Mouse (Mus musculus) liver, postnatal 0 days (tissue): ENCODE measurements around the gene BC049762. TPM values are rescaled to one million over a fixed set of nuclear protein-coding genes. Genes with fewer than 3 reads are reported as not detected.

Experiments
- ATAC-seq: fragments of 200-750 bp; cut with Nextera tagmentation; 2 replicates; pipeline ENCODE4 v1.8.0; 2017; ENCODE audit warnings: mild to moderate bottlenecking, moderate library complexity
- DNase-seq: peaks from one replicate; pipeline ENCODE4 v3.0.0-alpha.2; 2016
- H3K27ac ChIP-seq: fragments of 300-500 bp; sonication (generic); 2 replicates; pipeline ENCODE4 v1.5.1; 2014; ENCODE audit warnings: antibody characterized with exemption, moderate library complexity, mild to moderate bottlenecking, low read depth
- H3K27me3 ChIP-seq: fragments of 300-500 bp; sonication (generic); 2 replicates; pipeline ENCODE4 v1.6.1; 2014; ENCODE audit warnings: low read length, control low read depth, mixed read lengths; ENCODE audit not compliant: insufficient read depth
- H3K36me3 ChIP-seq: fragments of 300-500 bp; sonication (generic); replicated peaks from 2 replicates; pipeline ENCODE4 v1.6.1; 2014; ENCODE audit warnings: mild to moderate bottlenecking, control low read depth, low read length, moderate library complexity, mixed read lengths; ENCODE audit not compliant: insufficient read depth
- H3K4me1 ChIP-seq: fragments of 300-500 bp; sonication (generic); 2 replicates; pipeline ENCODE4 v1.6.1; 2014; ENCODE audit warnings: antibody characterized with exemption, mild to moderate bottlenecking, control low read depth; ENCODE audit not compliant: insufficient read depth
- H3K4me2 ChIP-seq: fragments of 300-500 bp; sonication (generic); 2 replicates; pipeline ENCODE4 v1.6.1; 2014; ENCODE audit warnings: low read depth, mild to moderate bottlenecking, low read length, moderate library complexity, mixed read lengths
- H3K4me3 ChIP-seq: fragments of 300-500 bp; sonication (generic); 2 replicates; pipeline ENCODE4 v1.5.1; 2014; ENCODE audit warnings: low read depth, low read length
- H3K9ac ChIP-seq: fragments of 300-500 bp; sonication (generic); replicated peaks from 2 replicates; pipeline ENCODE4 v1.6.1; 2014; ENCODE audit warnings: mild to moderate bottlenecking, moderate library complexity
- H3K9me3 ChIP-seq: fragments of 300-500 bp; sonication (generic); 2 replicates; pipeline ENCODE4 v1.6.1; 2016; ENCODE audit warnings: mild to moderate bottlenecking, control low read depth, low read length, mixed read lengths
- CTCF ChIP-seq: sonication (generic); IDR thresholded peaks from 2 replicates; pipeline ENCODE4 v1.5.1; 2016; ENCODE audit warnings: antibody characterized with exemption, low read depth
- EP300 ChIP-seq: IDR thresholded peaks from 2 replicates; pipeline ENCODE4 v1.6.1; 2016; ENCODE audit warnings: antibody characterized with exemption, low read depth, mild to moderate bottlenecking
- WGBS: fragments of 180-500 bp; shearing (Covaris S2); extraction: QIAGEN DNeasy Blood & Tissue Kit; methylation state at CpG from one replicate; pipeline ENCODE4 v1.1.7; 2014; ENCODE audit not compliant: insufficient replicate concordance; 5-methylcytosine and 5-hydroxymethylcytosine counted together
- polyA plus RNA-seq: library from polyadenylated mRNA; unstranded; fragments of >200 nt; fragmentation: Nextera tagmentation; extraction: Ambion mirVana; gene quantifications from 2 replicates; pipeline ENCODE4 v1.2.1, GENCODE M21; 2015

The BC049762 gene
- polyA plus RNA-seq, 1 experiment from 2014 or later = 0.48 TPM

GRCm38 (mm10) chr11:51295742-51296141 lies 32.9 kb upstream of the BC049762 start:
- H3K4me1 ChIP-seq = no peaks in the 10 kb centered on the region

GRCm38 (mm10) chr11:51293956-51294530 lies 31.2 kb upstream of the BC049762 start:
- Histone ChIP-seq H3K9ac (no peak overlapping the region), H3K4me3 (no peak overlapping the region), H3K9me3 (no peaks in the 10 kb centered on the region; the same call in 1 of the 2 replicates), H3K4me2 (no peak overlapping the region), H3K27ac (no peak overlapping the region), H3K27me3 (peaks cover 21% of the 10 kb centered on the region), H3K4me1 (0 out of 2 replicates have a peak, but pooled peaks cover 3% of the 10 kb centered on the region), H3K36me3 (no peaks in the 10 kb centered on the region)
- WGBS = 58% methylated on average over 2 of the region's 2 CpGs
- TF ChIP-seq EP300 = no peak
- no peak for TF ChIP-seq CTCF
- ATAC-seq (no peak), DNase-seq (no peak)

More at GRCm38 (mm10) chr11:51295742-51296141, 32.9 kb upstream of the BC049762 start:
- H3K9me3 ChIP-seq = no peaks in the 10 kb centered on the region; the same call in 1 of the 2 replicates
- H3K9ac ChIP-seq = no peak overlapping the region
- H3K36me3 ChIP-seq = no peaks in the 10 kb centered on the region
- no peak overlapping the region for H3K4me2 ChIP-seq
- WGBS = 55% methylated on average over 3 of the region's 3 CpGs
- no peak overlapping the region for H3K27ac ChIP-seq
- H3K4me3 ChIP-seq = no peak overlapping the region
- TF ChIP-seq EP300 (no peak), CTCF (no peak)
- DNase-seq (no peak), ATAC-seq (no peak)
- H3K27me3 ChIP-seq = peaks cover 11% of the 10 kb centered on the region

- H3K4me3 ChIP-seq = peak overlapping the region; percentile 59
- no peak overlapping the region for H3K27ac ChIP-seq
- no peaks in the 10 kb centered on the region for H3K9me3 ChIP-seq
- WGBS = 5% methylated on average over 45 of the region's 74 CpGs
- 0 out of 2 replicates have a peak, but pooled peaks cover 3% of the 10 kb centered on the region for H3K4me1 ChIP-seq
- DNase-seq (peak; percentile 47), ATAC-seq (peak; percentile 63)
- TF ChIP-seq EP300 (no peak), CTCF (0 out of 2 replicates have a peak, but pooled peaks have one; percentile 23)
- peak overlapping the region; percentile 87 for H3K4me2 ChIP-seq
- H3K27me3 ChIP-seq = peaks cover 21% of the 10 kb centered on the region
- H3K9ac ChIP-seq = peak overlapping the region; percentile 54
- H3K36me3 ChIP-seq = no peaks in the 10 kb centered on the region
These were observed 27.5 kb upstream of the BC049762 start for GRCm38 (mm10) chr11:51290066-51290955.

- Histone ChIP-seq H3K4me1 (0 out of 2 replicates have a peak, but pooled peaks cover 3% of the 10 kb centered on the region), H3K4me2 (peak within 1 kb of the TSS; percentile 87), H3K36me3 (no peaks in the 10 kb centered on the region; the same call in 1 of the 2 replicates), H3K27me3 (peaks cover 21% of the 10 kb centered on the region), H3K9me3 (no peaks in the 10 kb centered on the region), H3K4me3 (peak within 1 kb of the TSS; percentile 59), H3K9ac (peak within 1 kb of the TSS; percentile 54), H3K27ac (no peak within 1 kb of the TSS)
- under 1% methylated on average over 31 of the region's 38 CpGs for WGBS
- ATAC-seq = peak; percentile 78
- peak; percentile 77 for DNase-seq
- TF ChIP-seq CTCF (peak; percentile 80), EP300 (no peak)
These were observed 26.8 kb upstream of the BC049762 start, which contains the start of gene Col23a1 for GRCm38 (mm10) chr11:51289564-51290041. TSS of gene Col23a1 (plus strand) at chr11:51289920.

GRCm38 (mm10) chr11:51274418-51274817 lies 11.6 kb upstream of the BC049762 start:
- no peak overlapping the region for H3K4me3 ChIP-seq
- TF ChIP-seq CTCF = no peak
- no peak for TF ChIP-seq EP300
- no peak overlapping the region for H3K27ac ChIP-seq
- WGBS = 82% methylated on average over 1 of the region's 1 CpGs
- no peak for DNase-seq
- H3K9me3 ChIP-seq = no peaks in the 10 kb centered on the region
- H3K4me1 ChIP-seq = no peaks in the 10 kb centered on the region
- H3K4me2 ChIP-seq = no peak overlapping the region
- H3K27me3 ChIP-seq = no peaks in the 10 kb centered on the region
- no peak for ATAC-seq
- H3K9ac ChIP-seq = no peak overlapping the region
- H3K36me3 ChIP-seq = peaks cover 76% of the 10 kb centered on the region

- Histone ChIP-seq H3K36me3 (peaks cover 31% of the 10 kb centered on the region), H3K9ac (no peak overlapping the region), H3K27me3 (no peaks in the 10 kb centered on the region), H3K4me3 (peak overlapping the region; percentile 91), H3K4me1 (peaks cover 25% of the 10 kb centered on the region), H3K4me2 (peak overlapping the region; percentile 97), H3K27ac (peak overlapping the region; percentile 98; the same call in 1 of the 2 replicates), H3K9me3 (no peaks in the 10 kb centered on the region)
- ATAC-seq = no peak
- WGBS = 44% methylated on average over 3 of the region's 3 CpGs
- no peak for DNase-seq
- TF ChIP-seq EP300 (no peak), CTCF (peak; percentile 75)
These were observed 2.5 kb upstream of the BC049762 start for GRCm38 (mm10) chr11:51265326-51265725.
